Mouse (Mus musculus) cortical plate, adult 2 months (tissue): Measurements from ENCODE around the gene Prox1. TPM values are rescaled to one million over a fixed set of nuclear protein-coding genes. Genes with fewer than 3 reads are reported as not detected.

ENCODE experiments used
- H3K27ac ChIP-seq: fragments of 200-500 bp; 2 replicates; pipeline ENCODE4 v1.5.1; 2012; ENCODE audit warnings: low read length, control low read depth, inconsistent platforms; ENCODE audit not compliant: insufficient read depth
- H3K4me1 ChIP-seq: fragments of 200-500 bp; 2 replicates; pipeline ENCODE4 v1.6.1; 2011; ENCODE audit warnings: low read length; ENCODE audit not compliant: control insufficient read depth, insufficient read depth
- H3K4me3 ChIP-seq: fragments of 200-500 bp; 2 replicates; pipeline ENCODE4 v1.5.1; 2011; ENCODE audit warnings: mild to moderate bottlenecking, low read length, control low read depth; ENCODE audit not compliant: insufficient read depth
- CTCF ChIP-seq: fragments of 200-500 bp; IDR thresholded peaks from 2 replicates; pipeline ENCODE4 v1.5.1; 2011; ENCODE audit warnings: mild to moderate bottlenecking, control low read depth, low read length; ENCODE audit not compliant: insufficient read depth; ENCODE audit errors: extremely low read depth
- POLR2A ChIP-seq: fragments of 200-500 bp; IDR thresholded peaks from 2 replicates; pipeline ENCODE4 v1.6.1; 2011; ENCODE audit warnings: mild to moderate bottlenecking, low read length, control low read depth; ENCODE audit not compliant: insufficient read depth; ENCODE audit errors: extremely low read depth
- polyA plus RNA-seq: library from polyadenylated mRNA; depleted of rRNA; stranded (reverse); fragments of >200 nt; gene quantifications from 2 replicates; pipeline ENCODE4 v1.2.3, GENCODE M21; 2012; rRNA removed

The Prox1 gene
- polyA plus RNA-seq = 5.6 and 8.2 TPM in 2 replicates

DNA sequence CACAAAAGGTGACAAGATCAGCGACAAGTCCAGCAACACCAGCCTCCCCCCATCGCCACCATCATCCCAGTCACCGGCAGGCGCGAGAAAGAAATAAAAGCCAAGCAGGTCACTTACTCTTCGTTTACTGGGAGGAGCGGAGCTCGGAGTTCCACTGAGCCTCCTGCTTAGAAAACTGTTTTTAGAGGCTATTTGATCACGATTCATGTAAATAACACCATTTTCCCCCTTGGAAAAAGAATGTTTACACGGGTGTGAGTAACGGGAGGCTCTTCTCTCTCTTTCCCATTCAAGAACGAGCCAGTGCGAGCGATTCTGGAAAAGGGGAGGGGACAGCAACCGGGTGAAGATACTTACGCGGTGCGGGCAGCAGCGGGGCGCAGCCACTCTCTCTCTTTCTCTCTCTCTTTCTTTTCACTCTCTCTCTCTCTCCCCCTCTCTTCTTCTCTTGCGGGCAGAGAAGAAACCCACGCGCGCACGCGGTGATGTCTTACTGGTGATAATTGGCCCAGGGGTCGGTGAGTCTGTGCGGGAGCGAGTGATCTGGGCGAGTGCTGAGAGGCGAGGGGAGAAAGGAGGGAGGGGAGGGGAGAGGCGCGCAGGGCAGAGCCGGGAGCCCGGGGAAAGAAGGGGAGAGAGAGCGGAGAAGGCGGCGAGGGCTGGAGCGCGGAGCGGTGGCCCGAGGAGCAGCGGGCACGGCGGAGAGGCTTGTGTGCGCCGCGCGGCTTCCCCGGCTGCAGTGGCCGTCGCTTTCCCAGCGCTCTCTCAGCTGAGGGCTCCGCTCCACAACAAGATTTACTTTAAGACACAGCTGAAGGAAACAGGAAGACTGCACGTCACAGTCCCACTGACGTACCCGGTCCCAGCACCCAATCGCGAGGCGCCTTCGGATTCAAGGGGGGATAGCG is at the start of gene Prox1:
Prox1 (minus strand) TSS at position 804 of the 908 bp plus-strand sequence.
- peak within 1 kb of the TSS; percentile 50 for H3K4me3 ChIP-seq
- TF ChIP-seq POLR2A (peak; percentile 51; the same call in 1 of the 2 replicates), CTCF (no peak)
- peak within 1 kb of the TSS; percentile 79; the same call in 1 of the 2 replicates for H3K27ac ChIP-seq
- H3K4me1 ChIP-seq = no peaks in the 10 kb centered on the region

DNA sequence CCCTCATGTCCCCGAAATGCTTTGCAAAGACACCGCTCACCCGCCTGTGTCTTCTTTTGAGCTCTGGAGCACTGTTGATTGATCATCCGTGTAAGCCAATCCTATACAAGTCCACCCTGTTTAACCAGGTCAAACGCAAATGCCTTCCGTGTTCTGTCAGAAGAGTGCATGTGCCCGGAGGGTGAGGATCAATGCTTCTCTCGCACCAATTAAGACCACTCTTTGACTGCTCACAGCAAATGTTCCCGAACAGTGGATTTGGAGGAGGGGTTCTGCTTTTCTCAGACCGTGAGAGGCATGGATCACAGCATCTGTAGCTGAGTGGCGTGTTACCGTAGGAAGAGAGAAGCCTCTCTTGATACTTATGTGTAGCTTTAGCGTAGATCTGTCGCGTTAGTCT is 46.1 kb upstream of the Prox1 start:
- no peak overlapping the region for H3K4me3 ChIP-seq
- no peak for TF ChIP-seq POLR2A
- no peak for TF ChIP-seq CTCF
- H3K27ac ChIP-seq = no peak overlapping the region
- H3K4me1 ChIP-seq = no peaks in the 10 kb centered on the region

DNA sequence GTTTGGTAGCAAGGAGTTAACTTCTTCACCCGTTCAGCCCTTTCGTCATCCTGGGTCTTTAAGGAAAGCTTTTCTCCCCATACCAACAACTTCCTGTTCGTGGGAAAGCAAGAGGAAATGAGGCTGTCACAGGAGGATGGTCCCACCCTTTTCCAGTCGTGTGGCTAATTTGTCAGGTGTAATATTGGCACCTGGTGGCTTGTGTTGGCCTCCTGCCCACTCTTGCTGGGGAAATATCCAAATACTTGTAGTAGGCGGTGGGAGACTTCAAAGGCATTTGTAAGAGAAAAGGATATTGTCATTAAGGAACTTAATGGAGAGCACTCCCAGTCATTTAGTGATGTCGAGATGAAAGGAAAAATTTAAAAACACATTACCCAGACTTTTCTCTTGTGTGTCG is 44.1 kb upstream of the Prox1 start:
- Histone ChIP-seq H3K27ac (no peak overlapping the region), H3K4me1 (no peaks in the 10 kb centered on the region), H3K4me3 (no peak overlapping the region)
- TF ChIP-seq CTCF = no peak
- no peak for TF ChIP-seq POLR2A

DNA sequence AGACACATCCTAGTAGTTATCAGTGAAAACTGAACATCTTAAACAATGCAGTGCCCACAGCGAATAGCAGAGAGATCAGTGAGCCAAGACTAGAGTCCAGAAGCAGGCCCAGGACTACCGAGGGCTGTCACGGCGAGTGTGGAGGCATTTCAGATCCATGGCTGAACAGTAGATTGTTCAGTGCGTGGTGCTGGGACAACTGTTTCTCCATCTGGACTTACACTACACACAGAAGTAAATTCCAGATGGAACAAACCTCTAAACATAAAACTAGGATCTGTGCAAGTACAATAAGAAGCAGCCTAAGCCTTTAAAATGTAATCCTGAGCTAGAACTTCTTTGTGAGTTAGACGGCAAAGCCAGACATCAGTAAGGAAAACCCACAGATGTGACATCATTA is 42.7 kb upstream of the Prox1 start:
- Histone ChIP-seq H3K27ac (no peak overlapping the region), H3K4me3 (no peak overlapping the region), H3K4me1 (no peaks in the 10 kb centered on the region)
- TF ChIP-seq CTCF (no peak), POLR2A (no peak)

DNA sequence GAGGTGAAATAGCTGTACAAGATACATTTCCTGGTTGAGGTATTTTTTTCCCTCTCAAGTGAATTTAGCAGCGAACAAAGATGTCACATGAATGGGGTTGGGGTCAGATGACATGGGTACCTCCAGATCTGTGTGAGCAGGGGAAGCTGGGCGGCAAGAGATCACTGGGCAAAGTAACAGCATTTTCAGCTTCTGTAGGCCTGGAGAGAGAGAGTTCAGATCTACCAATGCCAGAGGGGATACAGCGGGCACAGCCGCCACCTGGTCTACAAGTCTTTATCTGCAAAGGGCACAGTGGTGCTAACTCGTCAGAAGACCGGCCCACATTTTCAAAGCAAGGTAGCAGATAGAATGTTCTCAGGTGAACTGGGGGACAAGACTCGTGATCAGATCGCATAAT is 36.7 kb upstream of the Prox1 start:
- no peaks in the 10 kb centered on the region for H3K4me1 ChIP-seq
- H3K4me3 ChIP-seq = no peak overlapping the region
- no peak for TF ChIP-seq POLR2A
- TF ChIP-seq CTCF = no peak
- no peak overlapping the region for H3K27ac ChIP-seq

DNA sequence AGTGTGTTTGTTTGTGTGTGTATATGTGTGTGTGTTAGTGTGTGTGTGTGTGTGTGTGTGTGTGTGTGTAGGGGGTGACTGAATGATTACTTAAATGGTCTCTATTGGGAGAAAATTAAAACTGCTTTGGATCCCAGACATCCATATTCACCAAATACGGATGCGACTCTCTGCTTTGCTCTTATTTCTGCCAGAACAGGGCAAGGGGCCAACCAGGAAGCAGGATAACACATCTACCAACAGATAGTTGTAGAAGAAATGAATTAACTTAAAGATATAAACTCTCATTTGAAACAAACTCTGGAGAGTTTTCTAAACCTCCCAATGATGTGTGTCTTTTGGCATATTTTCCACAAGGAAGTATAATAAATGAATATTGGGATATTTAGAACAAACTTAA is 35.2 kb upstream of the Prox1 start:
- Histone ChIP-seq H3K27ac (no peak overlapping the region), H3K4me1 (no peaks in the 10 kb centered on the region), H3K4me3 (no peak overlapping the region)
- TF ChIP-seq POLR2A = no peak
- TF ChIP-seq CTCF = no peak

DNA sequence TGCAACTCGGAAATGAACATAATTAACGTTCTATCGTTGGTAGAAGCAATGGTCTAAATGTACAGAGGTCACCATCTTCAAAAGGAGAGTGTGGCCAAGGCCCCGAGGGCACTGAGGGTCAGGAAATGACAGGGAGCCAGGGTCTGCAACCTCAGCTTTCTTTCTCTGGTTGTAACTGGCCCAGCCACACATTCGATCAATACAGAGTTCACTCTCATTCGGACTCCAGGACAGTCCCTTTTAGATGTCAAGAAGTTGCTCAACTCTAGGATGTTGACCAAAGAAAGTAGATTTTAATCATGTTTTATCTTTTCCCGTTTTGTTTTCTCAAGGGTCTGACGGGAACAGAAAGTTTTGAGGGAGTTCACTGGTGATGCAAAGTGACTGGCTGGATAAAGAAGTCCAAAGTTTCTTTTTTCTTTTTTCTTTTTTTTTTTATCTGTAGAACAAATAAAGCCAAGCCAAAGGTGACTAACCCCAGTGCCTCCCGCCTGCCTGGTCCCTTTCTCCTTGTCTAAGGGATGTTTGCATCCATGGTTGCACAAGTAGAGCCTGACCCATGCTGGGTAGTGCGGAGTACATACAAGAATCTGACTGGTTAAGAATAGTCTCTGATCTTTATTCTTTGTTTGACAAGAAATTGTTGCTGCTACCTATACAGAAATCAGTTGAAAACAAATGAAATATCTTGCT is 34.0 kb upstream of the Prox1 start:
- TF ChIP-seq CTCF = no peak
- no peak for TF ChIP-seq POLR2A
- no peak overlapping the region for H3K4me3 ChIP-seq
- no peak overlapping the region for H3K27ac ChIP-seq
- H3K4me1 ChIP-seq = no peaks in the 10 kb centered on the region

DNA sequence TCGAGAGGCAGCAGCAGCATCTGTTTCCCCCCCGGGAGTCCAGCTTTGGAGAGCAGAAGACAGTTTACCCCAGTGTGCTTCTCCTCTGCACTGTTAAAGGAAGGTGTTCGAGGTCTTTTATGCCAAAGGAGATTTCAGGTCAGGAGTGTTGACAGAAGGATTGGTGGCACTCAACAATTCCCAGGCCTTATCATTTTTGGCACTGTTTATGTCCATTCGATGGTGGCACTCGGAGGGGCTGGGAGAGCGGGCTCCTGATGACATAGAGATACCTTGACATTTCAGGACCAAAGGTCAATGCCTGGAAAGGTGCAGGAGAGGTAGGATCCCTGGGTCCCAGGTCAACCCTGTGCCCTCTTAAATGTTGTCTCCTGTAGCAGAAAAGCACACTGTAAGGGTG is 31.2 kb upstream of the Prox1 start:
- no peak overlapping the region for H3K27ac ChIP-seq
- H3K4me3 ChIP-seq = no peak overlapping the region
- TF ChIP-seq CTCF (no peak), POLR2A (no peak)
- H3K4me1 ChIP-seq = no peaks in the 10 kb centered on the region

DNA sequence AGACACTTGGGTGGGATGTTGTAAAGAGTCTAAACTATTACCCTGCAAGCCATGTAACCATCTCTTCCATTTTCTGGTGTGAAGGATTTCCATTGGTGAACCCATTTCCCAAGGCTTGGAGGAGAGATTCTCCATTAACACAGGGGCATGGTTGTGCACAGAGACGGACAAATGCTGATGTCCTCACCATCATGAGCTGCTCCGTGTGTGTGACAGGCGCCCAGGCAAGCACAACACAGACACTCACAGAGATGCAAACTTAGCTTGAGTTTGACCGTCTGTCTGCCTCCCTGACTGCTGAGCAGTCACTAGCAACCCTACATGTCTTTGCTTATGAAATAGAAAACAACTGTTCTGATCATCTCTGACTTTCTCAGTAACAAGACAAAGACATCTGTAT is 30.5 kb upstream of the Prox1 start:
- Histone ChIP-seq H3K27ac (no peak overlapping the region), H3K4me3 (no peak overlapping the region), H3K4me1 (no peaks in the 10 kb centered on the region)
- TF ChIP-seq CTCF (no peak), POLR2A (no peak)
